In the genomic region with DNA sequence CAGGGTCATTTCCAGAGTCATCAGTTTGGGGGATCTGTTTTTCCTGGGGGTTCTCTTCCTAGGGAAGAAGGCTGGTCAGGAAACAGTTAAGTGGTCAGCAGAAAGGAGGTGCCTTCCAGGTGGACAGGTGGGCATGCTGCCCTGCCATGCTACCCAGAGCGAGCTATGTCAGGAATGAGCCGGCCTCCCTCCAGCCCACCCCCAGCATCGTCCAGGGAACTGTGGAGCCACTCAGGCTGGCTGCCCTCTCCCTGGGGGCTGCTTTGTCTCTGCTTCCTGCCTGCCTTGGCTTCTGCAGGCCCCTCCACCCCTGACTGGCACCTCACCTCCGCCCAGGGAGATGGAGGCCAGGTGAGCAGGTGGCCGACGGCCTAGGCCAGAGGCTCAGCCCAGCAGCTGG, we compare ENCODE assay signal across 10 mouse cellular contexts. TPM values are rescaled to one million over a fixed set of nuclear protein-coding genes. Genes with fewer than 3 reads are reported as not detected.
DNase-seq lines count a peak whose midpoint lies in the region; ATAC-seq lines count a peak whose summit lies in the region.
"Had no signal": no experiment of that assay in that cellular context is flagged by ENCODE, and none has a peak within 500 bp of the region (broad histone marks: within the 10 kb centered on the region; RNA-seq: fewer than 3 reads in every experiment).

No protein-coding gene starts in this region.

- no peak for DNase-seq in heart, postnatal 36 days
- no peak for DNase-seq in cerebellum, postnatal 4 days (ENCODE audit: low spot score in 2 of 2)
- no peak for DNase-seq in frontal cortex, postnatal 10 days (ENCODE audit: low spot score in 2 of 2)
- DNase-seq in left cerebral cortex, postnatal 36 days (ENCODE audit: low spot score in 2 of 2), result no peak
- DNase-seq: thymus, postnatal 14 days had no signal

- H3K9me3 ChIP-seq in heart, embryonic 12.5 days (replicated peaks), result no peaks in the 10 kb centered on the region
- no peaks in the 10 kb centered on the region for H3K9me3 ChIP-seq in neural tube, embryonic 13.5 days
- no peaks in the 10 kb centered on the region for H3K9me3 ChIP-seq in neural tube, embryonic 15.5 days (replicated peaks)
- no peaks in the 10 kb centered on the region for H3K9me3 ChIP-seq in liver, embryonic 12.5 days (replicated peaks)
- H3K9me3 ChIP-seq: embryonic facial prominence, embryonic 13.5 days had no signal

- H3K9ac ChIP-seq in heart, embryonic 12.5 days, result peak overlapping the region; percentile 63
- H3K9ac ChIP-seq in neural tube, embryonic 13.5 days, result 0 out of 2 replicates have a peak overlapping the region, but pooled peaks have one; percentile 12
- no peak overlapping the region for H3K9ac ChIP-seq in neural tube, embryonic 15.5 days (replicated peaks)
- no peak overlapping the region for H3K9ac ChIP-seq in liver, embryonic 12.5 days
- H3K9ac ChIP-seq: embryonic facial prominence, embryonic 13.5 days had no signal

- H3K4me2 ChIP-seq in heart, embryonic 12.5 days, result peak overlapping the region; percentile 47
- H3K4me2 ChIP-seq in neural tube, embryonic 13.5 days, result no peak overlapping the region
- H3K4me2 ChIP-seq in neural tube, embryonic 15.5 days, result no peak overlapping the region
- no peak overlapping the region for H3K4me2 ChIP-seq in liver, embryonic 12.5 days
- H3K4me2 ChIP-seq: embryonic facial prominence, embryonic 13.5 days had no signal

- peaks cover 19% of the 10 kb centered on the region for H3K36me3 ChIP-seq in heart, embryonic 12.5 days
- no peaks in the 10 kb centered on the region for H3K36me3 ChIP-seq in neural tube, embryonic 13.5 days
- H3K36me3 ChIP-seq in neural tube, embryonic 15.5 days, result no peaks in the 10 kb centered on the region
- H3K36me3 ChIP-seq in liver, embryonic 12.5 days, result peaks cover 4% of the 10 kb centered on the region; the same call in 1 of the 2 replicates

- intact Hi-C loops in heart, postnatal 36 days (cut with DNase I), result loop anchor here (2.0 kb wide), 1 partner anchor 37 kb away; no protein-coding TSS in a partner anchor
- intact Hi-C loops in left cerebral cortex, postnatal 36 days (cut with DNase I), result no loop called here

- whole genome bisulfite sequencing in heart, embryonic 12.5 days, result 29% methylated on average over 6 of the region's 6 CpGs
- WGBS in neural tube, embryonic 13.5 days, result 69% methylated on average over 6 of the region's 6 CpGs
- 71% methylated on average over 6 of the region's 6 CpGs for WGBS in neural tube, embryonic 15.5 days
- WGBS in liver, embryonic 12.5 days (ENCODE audit: insufficient replicate concordance), result 56% methylated on average over 6 of the region's 6 CpGs

- no peak for ATAC-seq in heart, embryonic 12.5 days (ENCODE audit: insufficient number of reproducible peaks, low FRiP score)
- ATAC-seq in neural tube, embryonic 13.5 days (ENCODE audit: low read depth), result no peak
- ATAC-seq in neural tube, embryonic 15.5 days (ENCODE audit: low FRiP score), result no peak
- ATAC-seq in liver, embryonic 12.5 days, result no peak

- H3K27me3 ChIP-seq in heart, embryonic 12.5 days (replicated peaks), result no peaks in the 10 kb centered on the region
- H3K27me3 ChIP-seq in neural tube, embryonic 13.5 days, result no peaks in the 10 kb centered on the region
- H3K27me3 ChIP-seq in neural tube, embryonic 15.5 days (replicated peaks), result no peaks in the 10 kb centered on the region
- H3K27me3 ChIP-seq in liver, embryonic 12.5 days (replicated peaks), result peaks cover 21% of the 10 kb centered on the region; the same call in 1 of the 2 replicates
- H3K27me3 ChIP-seq: embryonic facial prominence, embryonic 13.5 days had no signal

- peaks cover 91% of the 10 kb centered on the region for H3K4me1 ChIP-seq in heart, embryonic 12.5 days (replicated peaks)
- peaks cover 47% of the 10 kb centered on the region for H3K4me1 ChIP-seq in neural tube, embryonic 13.5 days (replicated peaks)
- H3K4me1 ChIP-seq in neural tube, embryonic 15.5 days, result peaks cover 22% of the 10 kb centered on the region
- H3K4me1 ChIP-seq in liver, embryonic 12.5 days, result peaks cover 72% of the 10 kb centered on the region

- H3K27ac ChIP-seq in heart, embryonic 12.5 days (ENCODE audit: poor library complexity, severe bottlenecking), result peak overlapping the region; percentile 96
- H3K27ac ChIP-seq in neural tube, embryonic 13.5 days (replicated peaks), result no peak overlapping the region
- no peak overlapping the region for H3K27ac ChIP-seq in neural tube, embryonic 15.5 days (replicated peaks)
- H3K27ac ChIP-seq in liver, embryonic 12.5 days, result peak overlapping the region; percentile 64; the same call in 1 of the 2 replicates

- H3K4me3 ChIP-seq in heart, embryonic 12.5 days, result no peak overlapping the region
- H3K4me3 ChIP-seq in neural tube, embryonic 13.5 days, result no peak overlapping the region
- no peak overlapping the region for H3K4me3 ChIP-seq in neural tube, embryonic 15.5 days (replicated peaks)
- H3K4me3 ChIP-seq in liver, embryonic 12.5 days, result no peak overlapping the region
- H3K4me3 ChIP-seq: embryonic facial prominence, embryonic 13.5 days had no signal

RNA-seq across cellular contexts. Expression of a gene that starts 10.5 kb away (rescaled TPM):
- 5.3 and 6.1 TPM in 2 replicates for polyA plus RNA-seq in heart, embryonic 12.5 days (2016; fragmentation: Nextera tagmentation; extraction: Ambion mirVana)
- 1 to 10 TPM; 5.4 to 7.0 TPM for total RNA-seq in heart, postnatal 36 days (2021)
- 1.7 and 2.2 TPM in 2 replicates for polyA plus RNA-seq in neural tube, embryonic 13.5 days (2015; fragmentation: Nextera tagmentation; extraction: Ambion mirVana)
- 0.87 and 1.9 TPM in 2 replicates for polyA plus RNA-seq in neural tube, embryonic 15.5 days (2015; fragmentation: Nextera tagmentation; extraction: Ambion mirVana)
- 2.1 TPM in 2 replicates for polyA plus RNA-seq in liver, embryonic 12.5 days (2016; fragmentation: Nextera tagmentation; extraction: Ambion mirVana)
- 1 to 10 TPM; 1.4 to 1.5 TPM for total RNA-seq in left cerebral cortex, postnatal 36 days (2021)

RNA-seq across cellular contexts. Expression of a gene that starts 56.5 kb away (rescaled TPM):
- 0.93 and 1.1 TPM in 2 replicates for polyA plus RNA-seq in heart, embryonic 12.5 days (2016; fragmentation: Nextera tagmentation; extraction: Ambion mirVana)
- 1 to 10 TPM; 1.6 to 1.7 TPM for total RNA-seq in heart, postnatal 36 days (2021)
- 12.6 and 14.2 TPM in 2 replicates for polyA plus RNA-seq in neural tube, embryonic 13.5 days (2015; fragmentation: Nextera tagmentation; extraction: Ambion mirVana)
- 35.2 and 42.5 TPM in 2 replicates for polyA plus RNA-seq in neural tube, embryonic 15.5 days (2015; fragmentation: Nextera tagmentation; extraction: Ambion mirVana)
- 0.08 and 0.13 TPM in 2 replicates for polyA plus RNA-seq in liver, embryonic 12.5 days (2016; fragmentation: Nextera tagmentation; extraction: Ambion mirVana)
- 1 to 10 TPM; 3.1 TPM for total RNA-seq in left cerebral cortex, postnatal 36 days (2021)

Comparison
In these comparisons a context has a peak if more than half of its experiments do, and no peak if none do; other contexts are left out.
1. H3K9ac ChIP-seq: peak in heart, embryonic 12.5 days (single experiment) and neural tube, embryonic 13.5 days (single experiment); none in neural tube, embryonic 15.5 days (single experiment) and liver, embryonic 12.5 days (single experiment).
2. H3K27ac ChIP-seq: peak in heart, embryonic 12.5 days (single experiment) and liver, embryonic 12.5 days (single experiment); none in neural tube, embryonic 13.5 days (single experiment) and neural tube, embryonic 15.5 days (single experiment).